ENCODE assay signal across 8 mouse cellular contexts in genomic region chr5:52189664-52190365, GRCm38 (mm10). TPM values are rescaled to one million over a fixed set of nuclear protein-coding genes. Genes with fewer than 3 reads are reported as not detected.
DNase-seq lines count a peak whose midpoint lies in the region; ATAC-seq and TF ChIP-seq lines count a peak whose summit lies in the region.

No protein-coding gene starts in this region.

- TF ChIP-seq CTCF in lung, postnatal 0 days (IDR thresholded peaks at IDR 0.05): peak; percentile 6; the same call in 1 of the 2 replicates

- DNase-seq in embryonic facial prominence, embryonic 14.5 days (ENCODE audit: low spot score): peak; percentile 74
- DNase-seq in heart, adult 8-10 months (ENCODE audit: low spot score): peak; percentile 49
- peak; percentile 83 for DNase-seq in lung, postnatal 0 days (ENCODE audit: low spot score)
- DNase-seq in ovary, postnatal 10 days (ENCODE audit: low spot score): peak; percentile 45
- DNase-seq in thymus, postnatal 25 days: peak; percentile 74

- no peaks in the 10 kb centered on the region for H3K9me3 ChIP-seq in embryonic facial prominence, embryonic 14.5 days (ENCODE audit: control insufficient read depth, low read length)
- no peaks in the 10 kb centered on the region for H3K9me3 ChIP-seq in kidney, embryonic 16.5 days (ENCODE audit: low read length)
- no peaks in the 10 kb centered on the region for H3K9me3 ChIP-seq in lung, postnatal 0 days (ENCODE audit: low read length)

- TF ChIP-seq EP300 in lung, postnatal 0 days (IDR thresholded peaks at IDR 0.05): no peak

- H3K4me3 ChIP-seq in embryonic facial prominence, embryonic 14.5 days (ENCODE audit: low read depth, low read length): peak overlapping the region; percentile 96
- H3K4me3 ChIP-seq in kidney, embryonic 16.5 days (ENCODE audit: low read length): peak overlapping the region; percentile 93
- H3K4me3 ChIP-seq in lung, postnatal 0 days (ENCODE audit: low read depth, low read length): peak overlapping the region; percentile 100

- peak; percentile 53 for ATAC-seq in CD4-positive, CD25-positive, alpha-beta regulatory T cell, adult 4 months
- peak; percentile 54 for ATAC-seq in activated CD4-positive, CD25-positive, alpha-beta regulatory T cell, adult 4 months
- peak; percentile 77 for ATAC-seq in embryonic facial prominence, embryonic 14.5 days (ENCODE audit: low read depth)
- ATAC-seq in kidney, embryonic 16.5 days (ENCODE audit: low FRiP score, low TSS enrichment): peak; percentile 77
- ATAC-seq in lung, postnatal 0 days: peak; percentile 61

- WGBS in embryonic facial prominence, embryonic 14.5 days: 0% methylated on average over 30 of the region's 63 CpGs
- WGBS in kidney, embryonic 16.5 days: under 1% methylated on average over 61 of the region's 63 CpGs
- WGBS in lung, postnatal 0 days: under 1% methylated on average over 53 of the region's 63 CpGs

- H3K27me3 ChIP-seq in embryonic facial prominence, embryonic 14.5 days (replicated peaks; ENCODE audit: control insufficient read depth, insufficient read depth, low read length): no peaks in the 10 kb centered on the region
- no peaks in the 10 kb centered on the region for H3K27me3 ChIP-seq in kidney, embryonic 16.5 days (ENCODE audit: insufficient read depth, low read length)
- no peaks in the 10 kb centered on the region for H3K27me3 ChIP-seq in lung, postnatal 0 days (replicated peaks; ENCODE audit: insufficient read depth, low read length)

- peaks cover 2% of the 10 kb centered on the region; the same call in 1 of the 2 replicates for H3K36me3 ChIP-seq in embryonic facial prominence, embryonic 14.5 days (ENCODE audit: control insufficient read depth, insufficient read depth, low read length)
- H3K36me3 ChIP-seq in kidney, embryonic 16.5 days (ENCODE audit: insufficient read depth, low read length): no peaks in the 10 kb centered on the region
- H3K36me3 ChIP-seq in lung, postnatal 0 days (ENCODE audit: insufficient read depth, low read length): no peaks in the 10 kb centered on the region

- peak overlapping the region; percentile 87 for H3K4me2 ChIP-seq in embryonic facial prominence, embryonic 14.5 days (ENCODE audit: low read depth, low read length)
- H3K4me2 ChIP-seq in kidney, embryonic 16.5 days (replicated peaks; ENCODE audit: low read depth, low read length): peak overlapping the region; percentile 81
- peak overlapping the region; percentile 63 for H3K4me2 ChIP-seq in lung, postnatal 0 days (replicated peaks; ENCODE audit: low read depth, low read length)

- H3K4me1 ChIP-seq in embryonic facial prominence, embryonic 14.5 days (ENCODE audit: control insufficient read depth, insufficient read depth, low read length): peaks cover 16% of the 10 kb centered on the region
- H3K4me1 ChIP-seq in kidney, embryonic 16.5 days (ENCODE audit: insufficient read depth, low read length): peaks cover 24% of the 10 kb centered on the region
- no peaks in the 10 kb centered on the region; the same call in 1 of the 2 replicates for H3K4me1 ChIP-seq in lung, postnatal 0 days (ENCODE audit: insufficient read depth, low read depth, low read length)

- peak overlapping the region; percentile 96 for H3K27ac ChIP-seq in embryonic facial prominence, embryonic 14.5 days (replicated peaks; ENCODE audit: low read depth, low read length)
- peak overlapping the region; percentile 94 for H3K27ac ChIP-seq in kidney, embryonic 16.5 days (ENCODE audit: low read length)
- H3K27ac ChIP-seq in lung, postnatal 0 days (ENCODE audit: low read length): peak overlapping the region; percentile 93

- H3K9ac ChIP-seq in embryonic facial prominence, embryonic 14.5 days (ENCODE audit: low read depth, low read length): peak overlapping the region; percentile 100
- H3K9ac ChIP-seq in kidney, embryonic 16.5 days (replicated peaks; ENCODE audit: low read length): peak overlapping the region; percentile 97
- H3K9ac ChIP-seq in lung, postnatal 0 days (replicated peaks; ENCODE audit: low read depth): peak overlapping the region; percentile 98

RNA-seq across cellular contexts. Expression of gene Dhx15, which starts 0.5 kb away (rescaled TPM):
- 100 to 1,000 TPM in 1 of 2 experiments, 10 to 100 TPM in 1; 97.0 to 105 TPM for polyA plus RNA-seq in CD4-positive, CD25-positive, alpha-beta regulatory T cell, adult 4 months (2017; shearing (Covaris generic))
- polyA plus RNA-seq in activated CD4-positive, CD25-positive, alpha-beta regulatory T cell, adult 4 months (2017; shearing (Covaris generic)): 100 to 1,000 TPM in 1 of 2 experiments, 10 to 100 TPM in 1; 87.2 to 103 TPM
- 76.3 and 81.4 TPM in 2 replicates for polyA plus RNA-seq in embryonic facial prominence, embryonic 14.5 days (2014; fragmentation: Nextera tagmentation; extraction: Ambion mirVana)
- total RNA-seq in heart, adult 8-10 months (2022): 10 to 100 TPM; 48.0 to 56.4 (median 51.7) TPM
- 187 and 189 TPM in 2 replicates for polyA plus RNA-seq in kidney, embryonic 16.5 days (2015; fragmentation: Nextera tagmentation; extraction: Ambion mirVana)
- polyA plus RNA-seq in lung, postnatal 0 days (2015; fragmentation: Nextera tagmentation; extraction: Ambion mirVana): 62.6 and 68.8 TPM in 2 replicates

Comparison
In these comparisons a context has a peak if more than half of its experiments do, and no peak if none do; other contexts are left out.
1. Peak in every context shown above with its lines: DNase-seq, ATAC-seq, H3K4me3 ChIP-seq and H3K27ac ChIP-seq.